Mouse (Mus musculus): ENCODE data around the gene Mknk2.

- TF ChIP-seq POLR2A (IDR thresholded peaks at IDR 0.05; ENCODE audit: insufficient read length, low read depth) (no peak), USF1 (IDR thresholded peaks at IDR 0.05; ENCODE audit: low read depth) (no peak), TCF3 (IDR thresholded peaks at IDR 0.05; ENCODE audit: insufficient read length, low read depth) (no peak), MYOD1 (IDR thresholded peaks at IDR 0.05; ENCODE audit: control insufficient read depth in 1 of 3, insufficient read length in 2 of 3, low read depth in 2 of 3) (peak in 2 of 3 experiments; percentile 55 to 89), E2F4 (IDR thresholded peaks at IDR 0.05; ENCODE audit: insufficient read depth) (no peak), MYOG (IDR thresholded peaks at IDR 0.05; ENCODE audit: control insufficient read depth in 1 of 3, insufficient read depth in 1 of 3, insufficient read length in 2 of 3, low read depth in 2 of 3) (peak in 2 of 3 experiments; percentile 59 to 93), MAX (IDR thresholded peaks at IDR 0.05; ENCODE audit: low read depth) (no peak), TCF12 (IDR thresholded peaks at IDR 0.05; ENCODE audit: insufficient read depth, poor library complexity, severe bottlenecking) (no peak), CEBPB (IDR thresholded peaks at IDR 0.05; ENCODE audit: insufficient read depth, poor library complexity, severe bottlenecking) (no peak), SRF (IDR thresholded peaks at IDR 0.05; ENCODE audit: control insufficient read depth, insufficient read length, low read depth) (no peak), REST (IDR thresholded peaks at IDR 0.05; ENCODE audit: insufficient read depth, insufficient read length) (no peak)
Measured at GRCm38 (mm10) chr10:80668614-80669013, 9.3 kb downstream of the Mknk2 start.
